Mouse (Mus musculus) heart, embryonic 14.5 days (tissue): ENCODE data around the gene Grid1. TPM values are rescaled to one million over a fixed set of nuclear protein-coding genes. Genes with fewer than 3 reads are reported as not detected.

Experiments
- ATAC-seq: fragments of 200-750 bp; cut with Nextera tagmentation; 2 replicates; pipeline ENCODE4 v1.8.0; 2017; ENCODE audit warnings: low read depth, moderate TSS enrichment; ENCODE audit not compliant: insufficient number of reproducible peaks, insufficient read depth, low FRiP score
- H3K27ac ChIP-seq, 2 experiments: fragments of 200-500 bp in 1 of 2; fragments of 300-500 bp in 1 of 2; sonication (generic) in 1 of 2; replicated peaks in 1 of 2; 2 replicates each; pipeline ENCODE4 v1.5.1; 2012 to 2014; ENCODE audit warnings: low read depth in 2 of 2, low read length in 2 of 2, control low read depth in 1 of 2, mild to moderate bottlenecking in 1 of 2, mixed read lengths in 1 of 2; ENCODE audit not compliant: control insufficient read depth in 1 of 2, insufficient read depth in 1 of 2
- H3K27me3 ChIP-seq: fragments of 300-500 bp; sonication (generic); 2 replicates; pipeline ENCODE4 v1.6.1; 2014; ENCODE audit warnings: mild to moderate bottlenecking, low read length, control low read depth; ENCODE audit not compliant: control insufficient read depth, insufficient read depth
- H3K36me3 ChIP-seq: fragments of 300-500 bp; sonication (generic); 2 replicates; pipeline ENCODE4 v1.6.1; 2014; ENCODE audit warnings: mild to moderate bottlenecking, control low read depth, low read length, mixed read lengths; ENCODE audit not compliant: control insufficient read depth, insufficient read depth
- H3K4me1 ChIP-seq, 2 experiments: fragments of 200-500 bp in 1 of 2; fragments of 300-500 bp in 1 of 2; sonication (generic) in 1 of 2; 2 replicates each; pipeline ENCODE4 v1.6.1; 2012 to 2014; ENCODE audit warnings: low read length in 2 of 2, control low read depth in 1 of 2, mixed read lengths in 1 of 2; ENCODE audit not compliant: control insufficient read depth in 2 of 2, insufficient read depth in 2 of 2
- H3K4me2 ChIP-seq: fragments of 300-500 bp; sonication (generic); 2 replicates; pipeline ENCODE4 v1.6.1; 2014; ENCODE audit warnings: mild to moderate bottlenecking, low read length
- H3K4me3 ChIP-seq, 2 experiments: fragments of 200-500 bp in 1 of 2; fragments of 300-500 bp in 1 of 2; sonication (generic) in 1 of 2; 2 replicates each; pipeline ENCODE4 v1.5.1; 2012 to 2014; ENCODE audit warnings: low read length in 2 of 2, mild to moderate bottlenecking in 2 of 2, control low read depth in 1 of 2, low read depth in 1 of 2, moderate library complexity in 1 of 2; ENCODE audit not compliant: control insufficient read depth in 1 of 2, insufficient read depth in 1 of 2
- H3K9ac ChIP-seq: fragments of 300-500 bp; sonication (generic); 2 replicates; pipeline ENCODE4 v1.6.1; 2014; ENCODE audit warnings: mild to moderate bottlenecking, low read length
- H3K9me3 ChIP-seq: fragments of 300-500 bp; sonication (generic); 2 replicates; pipeline ENCODE4 v1.6.1; 2016; ENCODE audit warnings: low read length, control low read depth; ENCODE audit not compliant: control insufficient read depth
- WGBS: fragments of 180-500 bp; shearing (Covaris S2); extraction: QIAGEN DNeasy Blood & Tissue Kit; methylation state at CpG from one replicate; pipeline ENCODE4 v1.1.7; 2014; 5-methylcytosine and 5-hydroxymethylcytosine counted together
- polyA plus RNA-seq: library from polyadenylated mRNA; unstranded; fragments of >200 nt; fragmentation: Nextera tagmentation; extraction: Ambion mirVana; gene quantifications from 2 replicates; pipeline ENCODE4 v1.2.1, GENCODE M21; 2014

Gene Grid1
- 0.46 and 0.81 TPM in 2 replicates for polyA plus RNA-seq

DNA sequence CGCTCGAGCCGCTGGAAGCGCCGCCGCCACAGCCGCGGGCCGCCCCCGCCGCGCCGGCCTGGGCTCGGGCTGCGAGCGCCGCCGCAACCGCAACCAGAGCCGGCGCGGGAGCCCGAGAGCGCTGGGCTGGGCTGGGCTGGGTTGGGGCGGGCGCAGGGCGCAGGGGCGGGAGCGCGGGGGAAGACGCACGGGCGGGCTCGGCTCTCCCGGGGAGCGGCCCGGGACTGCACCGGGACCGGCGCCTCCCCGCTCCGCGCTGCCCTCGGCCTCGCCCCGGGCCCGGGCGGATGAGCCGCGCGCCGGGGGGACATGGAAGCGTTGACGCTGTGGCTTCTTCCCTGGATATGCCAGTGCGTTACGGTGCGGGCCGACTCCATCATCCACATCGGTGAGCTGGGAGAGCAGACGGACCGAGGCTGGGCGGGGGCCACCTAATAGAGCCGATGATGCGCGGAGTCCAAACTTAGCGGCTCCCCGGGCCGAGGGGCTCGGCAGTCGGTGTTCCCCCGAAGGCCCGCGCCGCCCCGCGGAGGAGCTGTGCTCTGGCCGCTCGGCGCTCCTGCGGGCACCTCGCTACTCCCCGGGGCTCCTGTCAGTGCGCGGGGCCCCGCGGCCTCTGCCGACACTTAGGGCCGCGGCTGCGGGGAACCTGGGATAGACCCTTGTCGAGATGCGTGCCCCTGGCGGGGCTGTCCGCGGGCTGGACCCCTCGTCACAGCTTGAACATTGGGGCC lies at the start of gene Grid1:
Grid1 (plus strand) TSS at position 190 of the 734 bp plus-strand sequence.
- no peak within 1 kb of the TSS for H3K27ac ChIP-seq
- no peak for ATAC-seq

DNA sequence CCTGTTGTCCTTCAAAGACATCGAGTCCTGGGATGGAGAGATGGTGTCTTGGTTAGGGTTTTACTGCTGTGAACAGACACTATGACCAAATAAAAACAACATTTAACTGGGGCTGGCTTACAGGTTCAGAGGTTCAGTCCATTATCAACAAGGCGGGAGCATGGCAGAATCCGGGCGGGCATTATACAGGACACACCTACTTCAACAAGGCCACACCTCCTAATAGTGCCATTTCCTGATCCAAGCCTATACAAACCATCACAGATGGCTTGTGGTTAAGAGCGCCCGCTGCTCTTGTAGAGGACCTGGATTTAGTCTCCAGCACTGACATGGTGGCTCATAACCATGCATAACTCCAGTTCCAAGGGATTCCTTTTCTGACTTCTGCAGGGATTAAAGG lies 49.4 kb upstream of the Grid1 start:
- ATAC-seq = no peak

More for the DNA sequence above, at the start of gene Grid1:
- no peaks in the 10 kb centered on the region for H3K36me3 ChIP-seq
- H3K9ac ChIP-seq = peak within 1 kb of the TSS; percentile 44
- no peaks in the 10 kb centered on the region for H3K9me3 ChIP-seq
- 1% methylated on average over 70 of the region's 96 CpGs for WGBS
- H3K27me3 ChIP-seq = peaks cover 94% of the 10 kb centered on the region
- H3K4me1 ChIP-seq = peaks cover 5 to 24% of the 10 kb centered on the region in 2 experiments; a peak in 3 of 4 replicates
- peak within 1 kb of the TSS; percentile 93 for H3K4me2 ChIP-seq
- H3K4me3 ChIP-seq = peak within 1 kb of the TSS; percentile 46 to 56

DNA sequence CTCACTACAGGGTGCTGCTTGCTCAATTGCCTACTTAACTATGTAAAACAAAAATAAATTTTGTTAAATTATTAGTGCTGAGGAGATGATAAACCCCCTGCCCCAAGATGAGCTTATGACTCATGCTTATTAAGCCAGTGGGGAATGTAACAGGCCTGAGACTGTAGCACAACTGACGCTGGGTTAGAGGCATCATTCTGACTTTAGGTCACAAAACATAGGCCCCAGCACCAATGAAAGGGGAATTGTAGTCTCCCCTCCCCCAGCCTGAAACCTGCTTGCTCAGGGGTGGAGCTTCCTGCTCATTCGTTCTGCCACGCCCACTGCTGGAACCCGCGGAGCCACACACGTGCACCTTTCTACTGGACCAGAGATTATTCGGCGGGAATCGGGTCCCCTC lies 48.3 kb upstream of the Grid1 start:
- H3K9ac ChIP-seq = no peak overlapping the region
- ATAC-seq = no peak
- no peaks in the 10 kb centered on the region; the same call in 1 of the 2 replicates for H3K27me3 ChIP-seq
- H3K4me1 ChIP-seq = peaks cover 4 to 6% of the 10 kb centered on the region in 2 experiments; a peak in 2 of 4 replicates
- H3K27ac ChIP-seq = no peak overlapping the region
- H3K4me2 ChIP-seq = no peak overlapping the region
- peaks cover 8% of the 10 kb centered on the region; the same call in 1 of the 2 replicates for H3K9me3 ChIP-seq
- H3K4me3 ChIP-seq = no peak overlapping the region
- no peaks in the 10 kb centered on the region for H3K36me3 ChIP-seq
- WGBS = 46% methylated on average over 9 of the region's 9 CpGs

More for the DNA sequence above, 49.4 kb upstream of the Grid1 start:
- no peaks in the 10 kb centered on the region for H3K36me3 ChIP-seq
- H3K9me3 ChIP-seq = no peaks in the 10 kb centered on the region
- H3K4me1 ChIP-seq = peaks cover 4 to 6% of the 10 kb centered on the region in 2 experiments; a peak in 2 of 4 replicates
- H3K4me2 ChIP-seq = no peak overlapping the region
- no peaks in the 10 kb centered on the region; the same call in 1 of the 2 replicates for H3K27me3 ChIP-seq
- no peak overlapping the region for H3K9ac ChIP-seq
- H3K27ac ChIP-seq = no peak overlapping the region
- H3K4me3 ChIP-seq = no peak overlapping the region
- 71% methylated on average over 6 of the region's 6 CpGs for WGBS

DNA sequence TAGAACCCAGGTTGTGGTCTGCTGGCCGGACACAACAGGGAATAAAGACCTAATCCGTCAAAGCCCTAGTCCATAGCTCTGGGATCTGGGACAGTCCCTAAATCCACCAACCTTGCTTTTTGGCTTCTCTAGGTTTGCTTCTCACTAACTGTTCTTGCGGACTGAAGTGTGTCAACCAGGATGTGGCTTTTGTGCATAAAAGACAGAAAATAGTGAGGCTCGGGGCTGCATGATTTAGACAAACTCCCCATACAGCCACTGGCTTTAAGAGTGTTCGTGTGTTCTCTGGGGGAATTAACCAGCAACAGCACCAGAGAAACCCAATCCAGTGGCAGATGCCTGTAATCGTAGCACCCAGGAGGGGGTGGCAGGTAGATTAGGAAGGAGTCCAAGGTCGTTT lies 47.8 kb upstream of the Grid1 start:
- no peaks in the 10 kb centered on the region; the same call in 1 of the 2 replicates for H3K27me3 ChIP-seq
- H3K9ac ChIP-seq = no peak overlapping the region
- 63% methylated on average over 7 of the region's 7 CpGs for WGBS
- H3K4me2 ChIP-seq = no peak overlapping the region
- no peak overlapping the region for H3K27ac ChIP-seq
- no peak for ATAC-seq
- H3K36me3 ChIP-seq = no peaks in the 10 kb centered on the region
- no peak overlapping the region for H3K4me3 ChIP-seq
- H3K4me1 ChIP-seq = peaks cover 4 to 6% of the 10 kb centered on the region in 2 experiments; a peak in 2 of 4 replicates
- peaks cover 8% of the 10 kb centered on the region; the same call in 1 of the 2 replicates for H3K9me3 ChIP-seq

DNA sequence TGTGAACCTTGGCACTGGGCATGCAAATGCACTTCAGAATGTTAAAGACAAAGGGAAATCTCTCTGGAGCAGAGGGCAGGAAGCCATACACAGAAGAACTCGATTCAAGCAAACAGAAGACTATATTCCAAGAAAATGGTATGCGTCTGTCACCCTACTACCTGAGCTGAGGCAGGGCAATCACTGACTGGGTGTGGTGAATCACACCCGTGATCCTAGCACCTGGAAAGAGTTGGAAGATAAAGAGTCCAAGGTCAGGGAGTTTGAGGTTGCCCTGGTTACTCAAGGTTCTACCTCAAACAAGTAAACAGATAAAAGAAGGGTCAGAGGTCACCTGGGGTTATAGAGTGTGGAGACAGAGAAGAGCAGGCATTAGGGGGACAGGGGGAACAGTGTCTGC lies 46.2 kb upstream of the Grid1 start:
- peaks cover 8% of the 10 kb centered on the region; the same call in 1 of the 2 replicates for H3K9me3 ChIP-seq
- ATAC-seq = no peak
- WGBS = 63% methylated on average over 3 of the region's 3 CpGs
- peaks cover 2 to 4% of the 10 kb centered on the region in 2 experiments; a peak in 2 of 4 replicates for H3K4me1 ChIP-seq
- H3K36me3 ChIP-seq = no peaks in the 10 kb centered on the region
- H3K4me2 ChIP-seq = no peak overlapping the region
- H3K27me3 ChIP-seq = no peaks in the 10 kb centered on the region; the same call in 1 of the 2 replicates
- H3K9ac ChIP-seq = no peak overlapping the region
- H3K27ac ChIP-seq = no peak overlapping the region
- H3K4me3 ChIP-seq = no peak overlapping the region

DNA sequence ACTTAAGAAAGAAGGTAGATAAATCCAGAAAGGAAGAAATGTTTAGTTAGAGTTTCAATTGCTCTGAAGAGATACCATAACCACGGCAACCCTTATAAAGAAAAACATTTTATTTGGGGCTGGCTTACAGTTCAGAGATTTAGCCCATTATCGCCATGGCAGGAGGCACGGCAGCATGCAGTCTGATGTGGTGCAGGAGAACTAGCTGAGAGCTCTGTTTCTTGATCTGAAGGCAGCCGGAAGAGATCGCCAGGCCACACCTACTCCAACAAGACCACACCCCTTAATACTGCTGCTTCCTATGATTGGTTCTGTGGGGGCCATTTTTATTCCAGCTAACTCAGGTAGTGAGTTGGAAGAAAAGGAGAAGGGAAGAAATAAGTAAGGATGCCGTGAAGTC lies 45.7 kb upstream of the Grid1 start:
- no peak for ATAC-seq
- peaks cover 8% of the 10 kb centered on the region; the same call in 1 of the 2 replicates for H3K9me3 ChIP-seq
- H3K36me3 ChIP-seq = no peaks in the 10 kb centered on the region
- 75% methylated on average over 6 of the region's 6 CpGs for WGBS
- peaks cover 0 to 4% of the 10 kb centered on the region in 2 experiments; a peak in 1 of 4 replicates for H3K4me1 ChIP-seq
- H3K27me3 ChIP-seq = no peaks in the 10 kb centered on the region; the same call in 1 of the 2 replicates
- H3K9ac ChIP-seq = no peak overlapping the region
- no peak overlapping the region for H3K27ac ChIP-seq
- H3K4me2 ChIP-seq = no peak overlapping the region
- H3K4me3 ChIP-seq = no peak overlapping the region

DNA sequence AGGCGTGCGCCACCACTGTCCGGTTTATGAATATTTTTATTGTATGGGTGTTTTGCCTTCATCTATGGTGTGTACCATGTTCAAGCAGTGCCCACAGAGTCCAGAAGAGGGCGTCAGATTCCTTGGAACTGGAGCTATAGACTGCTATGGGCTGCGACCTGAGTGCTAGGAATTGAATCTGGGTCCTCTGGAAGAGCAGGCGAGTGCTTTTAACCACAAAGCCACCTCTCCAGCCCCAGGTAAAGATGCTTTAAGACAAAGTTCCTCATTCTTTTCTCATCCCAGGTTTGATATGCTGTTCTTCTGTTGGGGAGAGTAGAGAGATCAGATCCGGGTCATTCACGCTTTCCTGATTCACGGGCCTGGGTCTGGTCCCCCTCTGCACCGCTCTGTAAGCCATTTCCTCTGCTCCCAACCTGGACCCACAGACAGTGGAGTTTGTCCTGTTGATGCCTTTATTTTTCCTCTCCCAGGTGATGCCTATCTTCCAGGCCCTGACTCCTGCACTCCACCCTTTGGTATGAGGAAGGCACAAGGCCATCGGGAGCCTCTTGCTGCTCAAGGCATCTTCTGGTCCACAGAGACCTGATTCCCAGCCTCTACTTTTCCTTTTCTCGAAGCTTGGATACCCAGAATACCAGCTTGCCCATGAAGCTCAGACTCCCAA lies 43.1 kb upstream of the Grid1 start:
- Histone ChIP-seq H3K27me3 (no peaks in the 10 kb centered on the region; the same call in 1 of the 2 replicates), H3K4me3 (no peak overlapping the region), H3K4me2 (no peak overlapping the region), H3K27ac (no peak overlapping the region), H3K36me3 (no peaks in the 10 kb centered on the region), H3K9me3 (peaks cover 8% of the 10 kb centered on the region; the same call in 1 of the 2 replicates), H3K9ac (no peak overlapping the region), H3K4me1 (no peaks in the 10 kb centered on the region)
- no peak for ATAC-seq
- 86% methylated on average over 12 of the region's 12 CpGs for WGBS
